Comparison of ENCODE assay signal across 20 mouse cellular contexts in the genomic region with DNA sequence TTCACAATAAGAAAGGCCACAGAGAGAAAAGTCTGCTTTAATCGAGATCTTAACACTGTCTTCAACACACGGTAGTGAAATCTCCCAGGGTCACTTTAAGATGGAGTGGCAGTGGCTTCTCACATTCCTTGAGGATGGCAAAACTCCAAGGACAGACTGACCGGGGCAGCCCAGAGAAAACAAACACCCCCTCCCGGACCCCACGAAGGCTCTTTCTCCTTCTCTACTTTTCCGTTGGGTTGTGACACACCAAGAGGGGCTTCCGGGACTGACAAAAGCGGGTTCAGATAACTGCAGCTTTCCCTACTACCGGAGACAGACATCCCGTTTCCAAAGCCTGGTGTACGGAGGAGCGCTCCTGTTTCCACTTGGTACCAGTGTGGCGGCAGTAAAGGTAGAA. TPM values are rescaled to one million over a fixed set of nuclear protein-coding genes. Genes with fewer than 3 reads are reported as not detected.
DNase-seq lines count a peak whose midpoint lies in the region; ATAC-seq lines count a peak whose summit lies in the region.
"Had no signal": no experiment of that assay in that cellular context is flagged by ENCODE, and none has a peak within 500 bp of the region (broad histone marks: within the 10 kb centered on the region; RNA-seq: fewer than 3 reads in every experiment).

No protein-coding gene starts in this region.

- no peak overlapping the region for H3K4me2 ChIP-seq in heart, embryonic 13.5 days
- H3K4me2 ChIP-seq: forebrain, embryonic 13.5 days; hindbrain, embryonic 15.5 days; intestine, embryonic 15.5 days; limb, embryonic 12.5 days; liver, embryonic 13.5 days; midbrain, embryonic 11.5 days; stomach, embryonic 15.5 days had no signal

- peaks cover 23% of the 10 kb centered on the region for H3K27me3 ChIP-seq in heart, embryonic 13.5 days (replicated peaks)

- ATAC-seq in heart, embryonic 13.5 days (ENCODE audit: extremely low read depth, insufficient number of reproducible peaks, low FRiP score, low TSS enrichment): no peak
- ATAC-seq: forebrain, embryonic 13.5 days; intestine, embryonic 15.5 days had no signal

- WGBS in heart, embryonic 13.5 days: 50% methylated on average over 13 of the region's 13 CpGs

- H3K4me3 ChIP-seq in heart, embryonic 13.5 days: no peak overlapping the region
- H3K4me3 ChIP-seq in brown adipose tissue, adult 24 weeks (ENCODE audit: insufficient read depth, low read depth, low read length): peak overlapping the region; percentile 16
- H3K4me3 ChIP-seq: forebrain, embryonic 13.5 days; hindbrain, embryonic 15.5 days; intestine, embryonic 15.5 days; limb, embryonic 12.5 days; liver, embryonic 13.5 days; stomach, embryonic 15.5 days had no signal

- H3K9me3 ChIP-seq in heart, embryonic 13.5 days: no peaks in the 10 kb centered on the region
- H3K9me3 ChIP-seq: forebrain, embryonic 13.5 days; hindbrain, embryonic 15.5 days; intestine, embryonic 15.5 days; limb, embryonic 12.5 days; liver, embryonic 13.5 days; stomach, embryonic 15.5 days had no signal

- H3K36me3 ChIP-seq in heart, embryonic 13.5 days: no peaks in the 10 kb centered on the region
- H3K36me3 ChIP-seq: hindbrain, embryonic 15.5 days; intestine, embryonic 15.5 days; limb, embryonic 12.5 days; liver, embryonic 13.5 days; stomach, embryonic 15.5 days had no signal

- intact Hi-C loops in heart, postnatal 25 days (cut with DNase I): loop anchor here (5.0 kb wide), 1 partner anchor 58 kb away; no protein-coding TSS in a partner anchor

- H3K4me1 ChIP-seq in heart, embryonic 13.5 days: peaks cover 31% of the 10 kb centered on the region
- H3K4me1 ChIP-seq in brown adipose tissue, adult 24 weeks (ENCODE audit: control insufficient read depth, insufficient read depth, insufficient read length, low read length): peaks cover 7% of the 10 kb centered on the region
- H3K4me1 ChIP-seq: forebrain, embryonic 13.5 days; hindbrain, embryonic 15.5 days; intestine, embryonic 15.5 days; limb, embryonic 12.5 days; liver, embryonic 13.5 days; stomach, embryonic 15.5 days had no signal

- no peak overlapping the region for H3K9ac ChIP-seq in heart, embryonic 13.5 days
- H3K9ac ChIP-seq: forebrain, embryonic 13.5 days; hindbrain, embryonic 15.5 days; intestine, embryonic 15.5 days; limb, embryonic 12.5 days; liver, embryonic 13.5 days; stomach, embryonic 15.5 days had no signal

- DNase-seq in heart, postnatal 25 days (ENCODE audit: low spot score): no peak
- peak; percentile 31 for DNase-seq in kidney, postnatal 10 days
- DNase-seq in kidney, adult 9 months: no peak
- peak; percentile 33 for DNase-seq in lung, postnatal 10 days
- DNase-seq in yolk sac, embryonic 10.5 days (ENCODE audit: low spot score): no peak
- DNase-seq: B cell, adult 2 months; cerebellum, adult 8-10 months; gastrocnemius, postnatal 25 days; liver, embryonic 13.5 days; retina, postnatal 1 day; thymus, adult 18-20 months; thymus, postnatal 4 days had no signal

- H3K27ac ChIP-seq in heart, embryonic 13.5 days (replicated peaks): 0 out of 2 replicates have a peak overlapping the region, but pooled peaks have one; percentile 40
- no peak overlapping the region for H3K27ac ChIP-seq in brown adipose tissue, adult 24 weeks (replicated peaks; ENCODE audit: low read depth, low read length)
- H3K27ac ChIP-seq: forebrain, embryonic 13.5 days; hindbrain, embryonic 15.5 days; intestine, embryonic 15.5 days; limb, embryonic 12.5 days; liver, embryonic 13.5 days; stomach, embryonic 15.5 days had no signal

RNA-seq across cellular contexts. Expression of a gene that starts 10.4 kb away (rescaled TPM):
- 19.4 and 20.1 TPM in 2 replicates for polyA plus RNA-seq in heart, embryonic 13.5 days (2015; fragmentation: Nextera tagmentation; extraction: Ambion mirVana)
- total RNA-seq in heart, postnatal 25 days (2021): 10 to 100 TPM; 61.7 to 76.9 TPM
- 15.6 and 24.1 TPM in 2 replicates for polyA plus RNA-seq in brown adipose tissue, adult 24 weeks (2012; ENCODE audit: insufficient read depth, insufficient read length, missing spikeins)

Comparison
In these comparisons a context has a peak if more than half of its experiments do, and no peak if none do; other contexts are left out.
1. DNase-seq: peak in kidney, postnatal 10 days (single experiment) and lung, postnatal 10 days (single experiment); none in heart, postnatal 25 days (single experiment), kidney, adult 9 months (single experiment) and yolk sac, embryonic 10.5 days (single experiment).